Mouse (Mus musculus): ENCODE measurements around the gene Kcmf1. TPM values are rescaled to one million over a fixed set of nuclear protein-coding genes. Genes with fewer than 3 reads are reported as not detected.

Kcmf1 gene
- polyA plus RNA-seq, 1 experiment from 2014 or later, result 38.1 TPM

DNA sequence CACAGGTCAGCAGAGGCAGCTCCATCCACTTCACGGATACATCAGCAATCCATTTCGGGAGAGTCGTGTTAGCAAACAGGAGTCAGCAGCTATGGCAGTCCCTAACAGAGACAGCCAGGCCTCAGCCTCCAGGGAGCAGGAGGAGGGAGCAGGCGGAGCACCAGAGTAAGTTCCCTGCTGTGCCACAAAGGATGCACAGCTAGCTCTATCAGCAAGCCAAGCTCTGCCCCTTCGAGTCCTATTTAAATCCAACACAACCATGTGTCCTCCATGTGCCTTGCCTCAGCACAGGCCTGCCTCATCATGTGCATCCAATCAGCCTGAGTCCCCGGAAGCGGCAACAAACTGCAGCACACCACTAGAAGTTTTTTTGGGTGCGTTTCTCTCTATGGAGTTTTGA, 23.6 kb upstream of the Kcmf1 start:
- no peaks in the 10 kb centered on the region for H3K4me1 ChIP-seq
- 85% methylated on average over 8 of the region's 8 CpGs for WGBS
- H3K9ac ChIP-seq, result no peak overlapping the region
- H3K9me3 ChIP-seq, result no peaks in the 10 kb centered on the region
- no peaks in the 10 kb centered on the region for H3K36me3 ChIP-seq (replicated peaks)
- no peak overlapping the region for H3K4me3 ChIP-seq
- no peaks in the 10 kb centered on the region for H3K27me3 ChIP-seq (replicated peaks)
- H3K4me2 ChIP-seq, result no peak overlapping the region
- no peak for ATAC-seq (replicated peaks)
- no peak overlapping the region for H3K27ac ChIP-seq

DNA sequence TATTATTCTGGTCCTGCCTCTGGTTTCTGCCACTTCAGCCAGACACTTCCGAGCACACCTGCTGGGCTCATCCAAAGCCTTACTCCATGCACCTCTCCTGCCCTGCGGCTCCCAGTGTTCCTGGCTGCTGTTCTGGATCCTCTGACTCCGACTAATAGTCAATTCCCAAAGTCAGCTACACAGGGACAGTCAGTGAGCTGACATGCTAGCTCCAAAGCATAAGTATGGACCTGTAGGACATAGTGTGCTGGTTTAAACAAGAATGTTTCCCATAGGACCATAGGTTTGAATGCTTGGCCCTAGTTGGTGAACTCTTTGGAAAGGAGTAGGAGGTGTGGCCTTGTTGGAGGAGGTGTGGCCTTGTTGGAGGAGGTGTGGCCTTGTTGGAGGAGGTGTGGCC, 21.3 kb upstream of the Kcmf1 start:
- Histone ChIP-seq H3K27ac (no peak overlapping the region), H3K4me2 (no peak overlapping the region), H3K4me1 (no peaks in the 10 kb centered on the region), H3K27me3 (replicated peaks) (no peaks in the 10 kb centered on the region), H3K36me3 (replicated peaks) (no peaks in the 10 kb centered on the region), H3K9me3 (no peaks in the 10 kb centered on the region), H3K9ac (no peak overlapping the region), H3K4me3 (no peak overlapping the region)
- ATAC-seq (replicated peaks), result no peak
- WGBS, result 90% methylated on average over 3 of the region's 3 CpGs

- H3K4me2 ChIP-seq, result no peak overlapping the region
- no peak overlapping the region for H3K9ac ChIP-seq
- no peaks in the 10 kb centered on the region for H3K36me3 ChIP-seq (replicated peaks)
- WGBS, result 59% methylated on average over 9 of the region's 9 CpGs
- H3K4me3 ChIP-seq, result no peak overlapping the region
- H3K9me3 ChIP-seq, result no peaks in the 10 kb centered on the region
- no peaks in the 10 kb centered on the region for H3K27me3 ChIP-seq (replicated peaks)
- no peak overlapping the region for H3K27ac ChIP-seq
- ATAC-seq (replicated peaks), result no peak
- no peaks in the 10 kb centered on the region for H3K4me1 ChIP-seq
These were observed 18.8 kb upstream of the Kcmf1 start for GRCm38 (mm10) chr6:72918510-72919033.

DNA sequence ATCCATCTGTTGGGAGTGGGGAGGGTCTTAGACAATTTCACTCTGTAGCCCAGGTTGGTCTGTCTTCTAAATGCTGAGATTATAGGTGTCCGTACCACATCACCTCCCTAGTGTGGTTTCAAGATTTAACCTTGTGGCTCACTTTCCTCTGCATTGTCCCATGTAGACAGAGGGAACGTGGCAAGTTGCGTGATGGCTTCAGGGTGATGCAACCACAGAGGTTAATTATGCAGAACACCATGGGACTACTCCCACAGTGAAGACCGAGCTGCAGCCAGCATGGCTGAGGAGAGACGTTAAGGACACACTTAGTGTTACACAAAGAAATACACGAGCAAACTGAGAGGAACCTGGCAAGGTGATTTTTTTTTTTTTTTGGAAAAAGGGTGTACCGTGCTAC, 16.6 kb upstream of the Kcmf1 start:
- no peak for ATAC-seq (replicated peaks)
- 86% methylated on average over 7 of the region's 7 CpGs for WGBS
- Histone ChIP-seq H3K36me3 (replicated peaks) (no peaks in the 10 kb centered on the region), H3K4me2 (no peak overlapping the region), H3K27me3 (replicated peaks) (no peaks in the 10 kb centered on the region), H3K4me3 (no peak overlapping the region), H3K9ac (no peak overlapping the region), H3K4me1 (no peaks in the 10 kb centered on the region), H3K9me3 (no peaks in the 10 kb centered on the region), H3K27ac (no peak overlapping the region)

DNA sequence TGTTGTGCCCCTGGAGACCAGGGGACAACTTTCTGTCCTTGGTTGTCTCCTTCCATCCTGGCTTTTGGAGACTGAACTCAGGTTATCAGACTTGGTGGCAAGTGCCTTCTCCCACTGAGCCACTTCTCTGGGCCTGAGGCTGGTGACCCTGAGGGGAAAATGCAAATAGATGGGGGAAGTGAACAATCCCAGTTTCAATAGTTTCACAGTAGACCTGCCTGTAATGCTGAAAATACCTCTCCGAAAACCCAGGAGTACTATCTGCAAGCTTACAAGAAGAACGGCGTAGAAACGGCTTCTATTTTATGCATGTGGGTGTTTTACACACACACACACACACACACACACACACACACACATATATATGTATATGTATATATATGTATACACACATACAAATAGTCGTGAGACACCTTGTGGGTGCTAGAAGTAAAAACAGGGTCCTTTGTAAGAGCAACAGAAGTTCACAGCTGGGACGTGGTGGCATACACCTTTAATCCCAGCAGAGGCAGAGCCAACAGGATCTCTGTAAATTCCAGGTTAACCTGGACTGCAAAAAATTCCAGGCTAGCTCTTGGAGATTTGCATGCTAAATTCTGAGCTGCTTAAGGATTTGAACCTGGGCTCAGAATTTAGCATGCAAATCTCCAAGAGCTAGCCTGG, 14.4 kb upstream of the Kcmf1 start:
- no peak overlapping the region for H3K4me2 ChIP-seq
- WGBS, result 69% methylated on average over 6 of the region's 6 CpGs
- no peak overlapping the region for H3K27ac ChIP-seq
- H3K36me3 ChIP-seq (replicated peaks), result no peaks in the 10 kb centered on the region
- H3K27me3 ChIP-seq (replicated peaks), result no peaks in the 10 kb centered on the region
- H3K9ac ChIP-seq, result no peak overlapping the region
- ATAC-seq (replicated peaks), result no peak
- H3K9me3 ChIP-seq, result no peaks in the 10 kb centered on the region
- no peaks in the 10 kb centered on the region for H3K4me1 ChIP-seq
- no peak overlapping the region for H3K4me3 ChIP-seq

DNA sequence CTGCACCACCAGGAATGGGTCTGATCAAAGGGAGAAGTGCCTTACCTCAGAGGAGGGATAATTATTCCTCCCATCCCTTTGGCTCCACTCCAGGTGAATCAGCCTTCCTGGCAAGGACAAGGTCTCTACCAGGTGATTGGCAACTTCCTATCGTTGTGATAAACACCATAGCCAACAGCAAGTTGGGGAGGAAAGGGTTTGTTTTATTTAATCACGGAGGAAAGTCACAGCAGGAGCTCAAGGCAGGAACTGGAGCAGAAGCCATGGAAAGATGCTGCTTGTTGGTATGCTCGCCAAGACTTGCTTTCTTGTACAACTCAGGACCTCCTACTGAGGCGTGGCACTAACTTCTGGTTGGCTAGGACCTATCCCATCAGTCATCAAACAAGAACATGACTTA, 11.5 kb upstream of the Kcmf1 start:
- 67% methylated on average over 4 of the region's 4 CpGs for WGBS
- no peak for ATAC-seq (replicated peaks)
- no peaks in the 10 kb centered on the region for H3K9me3 ChIP-seq
- no peaks in the 10 kb centered on the region for H3K27me3 ChIP-seq (replicated peaks)
- H3K27ac ChIP-seq, result no peak overlapping the region
- no peak overlapping the region for H3K4me3 ChIP-seq
- no peaks in the 10 kb centered on the region for H3K36me3 ChIP-seq (replicated peaks)
- H3K4me1 ChIP-seq, result no peaks in the 10 kb centered on the region
- H3K9ac ChIP-seq, result no peak overlapping the region
- H3K4me2 ChIP-seq, result no peak overlapping the region

- Histone ChIP-seq H3K27ac (no peak overlapping the region), H3K27me3 (replicated peaks) (no peaks in the 10 kb centered on the region), H3K4me2 (no peak overlapping the region), H3K4me3 (no peak overlapping the region), H3K36me3 (replicated peaks) (no peaks in the 10 kb centered on the region), H3K9me3 (no peaks in the 10 kb centered on the region), H3K4me1 (peaks cover 19% of the 10 kb centered on the region), H3K9ac (no peak overlapping the region)
- ATAC-seq (replicated peaks), result no peak
- 86% methylated on average over 6 of the region's 6 CpGs for WGBS
These were observed 2.6 kb upstream of the Kcmf1 start for GRCm38 (mm10) chr6:72902254-72902990.

GRCm38 (mm10) chr6:72900952-72901351, 1.2 kb upstream of the Kcmf1 start:
- H3K27ac ChIP-seq, result no peak overlapping the region
- H3K9ac ChIP-seq, result 0 out of 2 replicates have a peak overlapping the region, but pooled peaks have one; percentile 99
- no peak for ATAC-seq (replicated peaks)
- H3K4me2 ChIP-seq, result peak overlapping the region; percentile 61
- 73% methylated on average over 7 of the region's 7 CpGs for WGBS
- no peaks in the 10 kb centered on the region for H3K9me3 ChIP-seq
- peak overlapping the region; percentile 93 for H3K4me3 ChIP-seq
- peaks cover 22% of the 10 kb centered on the region for H3K4me1 ChIP-seq
- H3K27me3 ChIP-seq (replicated peaks), result no peaks in the 10 kb centered on the region
- H3K36me3 ChIP-seq (replicated peaks), result no peaks in the 10 kb centered on the region

DNA sequence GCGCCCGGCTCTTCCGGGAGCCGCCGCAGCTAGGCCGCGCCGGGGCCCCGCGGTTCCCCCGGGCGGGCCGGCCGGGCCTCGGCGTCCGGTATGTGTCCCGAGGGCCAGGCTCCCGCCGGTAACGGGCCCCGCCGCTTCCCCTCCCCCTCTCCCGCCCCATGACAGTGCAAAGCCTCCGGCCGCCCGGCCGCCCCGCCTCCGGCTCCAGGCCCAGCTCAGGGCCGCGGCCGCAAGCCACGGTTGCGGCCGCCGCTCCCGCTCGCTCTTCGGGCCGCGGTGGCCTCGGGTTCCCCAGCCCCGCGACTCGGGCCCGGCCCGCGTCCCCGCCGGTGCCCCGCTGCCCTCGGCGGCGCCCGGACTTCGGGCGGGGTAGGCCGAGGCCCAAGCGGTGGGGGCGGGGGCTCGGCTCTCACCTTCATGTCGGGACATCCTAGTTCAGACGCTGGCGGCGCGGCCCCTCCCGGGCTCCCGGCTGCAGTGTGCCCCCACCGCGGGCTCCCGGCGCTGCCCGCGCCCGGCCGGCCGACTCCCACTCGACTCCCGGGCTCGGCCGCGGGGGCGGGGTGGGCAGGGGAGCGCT, 488 bp downstream of the Kcmf1 start:
- H3K4me2 ChIP-seq, result peak overlapping the region; percentile 61
- peak; percentile 73 for ATAC-seq (replicated peaks)
- peak overlapping the region; percentile 97 for H3K27ac ChIP-seq
- no peaks in the 10 kb centered on the region for H3K36me3 ChIP-seq (replicated peaks)
- no peaks in the 10 kb centered on the region for H3K9me3 ChIP-seq
- no peaks in the 10 kb centered on the region for H3K27me3 ChIP-seq (replicated peaks)
- WGBS, result 1% methylated on average over 62 of the region's 85 CpGs
- peak overlapping the region; percentile 99 for H3K9ac ChIP-seq
- H3K4me1 ChIP-seq, result peaks cover 32% of the 10 kb centered on the region
- peak overlapping the region; percentile 93 for H3K4me3 ChIP-seq

DNA sequence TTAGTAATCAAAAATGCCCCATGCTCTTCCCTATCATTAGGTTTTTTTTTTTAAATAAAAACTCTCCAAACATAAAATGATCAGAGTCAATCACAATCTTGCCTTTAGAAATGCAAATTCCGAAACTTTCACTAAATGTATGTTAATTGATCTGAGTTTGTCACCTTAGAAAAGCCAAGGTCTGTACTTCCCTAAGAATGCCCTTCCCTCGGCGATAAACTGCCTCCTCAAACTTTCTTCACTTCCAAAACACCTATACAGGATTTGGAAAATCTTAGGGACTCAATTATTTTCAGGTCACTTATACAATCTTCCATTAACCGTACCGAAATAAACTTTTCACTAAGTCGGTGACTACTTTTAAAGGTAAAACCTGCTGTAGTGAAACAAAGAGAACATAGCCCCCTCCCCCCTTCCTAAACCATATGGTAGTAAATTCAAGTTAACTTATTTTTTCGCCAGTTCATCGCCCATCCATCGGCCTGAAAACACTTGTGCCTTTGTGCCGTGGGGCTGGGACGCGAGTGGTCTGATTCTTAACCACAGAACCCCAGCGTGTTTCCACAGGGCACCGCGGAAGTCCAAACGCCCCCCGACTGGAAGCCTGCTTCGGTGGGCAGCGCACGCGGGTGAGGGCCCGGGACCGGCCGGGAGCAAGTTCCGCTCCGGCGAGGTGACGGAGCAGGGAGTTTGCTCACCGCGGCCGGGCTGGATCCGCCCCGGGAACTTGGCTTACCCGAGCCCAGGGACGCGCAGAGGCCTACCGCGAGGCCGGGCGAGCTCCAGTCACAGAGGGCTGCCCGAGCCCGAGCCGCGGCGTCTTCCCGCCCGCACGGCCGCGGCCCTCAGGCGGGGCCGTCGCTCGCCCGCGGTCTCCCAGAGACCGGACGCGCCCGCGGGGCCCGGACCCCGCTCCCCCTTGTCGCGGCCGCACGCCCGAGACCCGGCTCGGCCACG, 1.3 kb downstream of the Kcmf1 start:
- peak; percentile 59 for ATAC-seq (replicated peaks)
- H3K4me3 ChIP-seq, result peak overlapping the region; percentile 93
- H3K9ac ChIP-seq, result peak overlapping the region; percentile 99
- no peaks in the 10 kb centered on the region for H3K9me3 ChIP-seq
- no peaks in the 10 kb centered on the region for H3K27me3 ChIP-seq (replicated peaks)
- H3K27ac ChIP-seq, result peak overlapping the region; percentile 97
- WGBS, result under 1% methylated on average over 65 of the region's 71 CpGs
- H3K4me1 ChIP-seq, result peaks cover 32% of the 10 kb centered on the region
- peak overlapping the region; percentile 61 for H3K4me2 ChIP-seq
- H3K36me3 ChIP-seq (replicated peaks), result no peaks in the 10 kb centered on the region

DNA sequence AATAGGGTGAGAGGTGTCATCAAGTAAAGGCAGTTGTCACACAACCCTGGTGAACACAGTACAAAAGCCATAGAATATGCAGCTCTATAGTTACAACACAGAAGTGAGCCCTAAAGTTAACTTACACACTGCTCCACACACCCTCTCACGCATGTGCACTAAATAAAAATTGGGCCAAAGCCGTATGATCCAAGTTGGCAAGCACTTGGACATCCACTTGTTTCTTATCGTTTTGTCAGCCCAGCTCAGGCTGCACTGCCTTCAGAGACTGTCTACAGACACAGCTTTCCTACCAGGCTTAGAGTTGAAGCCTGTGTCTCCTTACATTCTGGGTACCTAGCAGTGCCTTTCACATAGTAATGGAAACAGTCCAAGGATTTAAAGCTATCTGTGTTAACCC, 4.8 kb downstream of the Kcmf1 start:
- Histone ChIP-seq H3K4me3 (no peak overlapping the region), H3K4me2 (no peak overlapping the region), H3K9ac (no peak overlapping the region), H3K36me3 (replicated peaks) (no peaks in the 10 kb centered on the region), H3K9me3 (no peaks in the 10 kb centered on the region), H3K4me1 (peaks cover 23% of the 10 kb centered on the region), H3K27me3 (replicated peaks) (no peaks in the 10 kb centered on the region), H3K27ac (no peak overlapping the region)
- WGBS, result 86% methylated on average over 3 of the region's 3 CpGs
- no peak for ATAC-seq (replicated peaks)

GRCm38 (mm10) chr6:72891238-72891637, 8.5 kb downstream of the Kcmf1 start:
- H3K27me3 ChIP-seq (replicated peaks), result no peaks in the 10 kb centered on the region
- H3K9me3 ChIP-seq, result no peaks in the 10 kb centered on the region
- whole genome bisulfite sequencing, result 87% methylated on average over 2 of the region's 2 CpGs
- no peak overlapping the region for H3K4me2 ChIP-seq
- H3K4me1 ChIP-seq, result peaks cover 10% of the 10 kb centered on the region; the same call in 1 of the 2 replicates
- H3K9ac ChIP-seq, result no peak overlapping the region
- no peak overlapping the region for H3K27ac ChIP-seq
- ATAC-seq (replicated peaks), result no peak
- no peak overlapping the region for H3K4me3 ChIP-seq
- no peaks in the 10 kb centered on the region for H3K36me3 ChIP-seq (replicated peaks)
